Mouse (Mus musculus): ENCODE measurements around the gene Nmrk2. TPM values are rescaled to one million over a fixed set of nuclear protein-coding genes. Genes with fewer than 3 reads are reported as not detected.
"Not testable (repeated sequence)": the region's sequence is repeated elsewhere in the genome, so short reads cannot be mapped to it uniquely, and the experiment has no call there.

Gene Nmrk2
- polyA plus RNA-seq, 1 experiment from 2014 or later = not detected

DNA sequence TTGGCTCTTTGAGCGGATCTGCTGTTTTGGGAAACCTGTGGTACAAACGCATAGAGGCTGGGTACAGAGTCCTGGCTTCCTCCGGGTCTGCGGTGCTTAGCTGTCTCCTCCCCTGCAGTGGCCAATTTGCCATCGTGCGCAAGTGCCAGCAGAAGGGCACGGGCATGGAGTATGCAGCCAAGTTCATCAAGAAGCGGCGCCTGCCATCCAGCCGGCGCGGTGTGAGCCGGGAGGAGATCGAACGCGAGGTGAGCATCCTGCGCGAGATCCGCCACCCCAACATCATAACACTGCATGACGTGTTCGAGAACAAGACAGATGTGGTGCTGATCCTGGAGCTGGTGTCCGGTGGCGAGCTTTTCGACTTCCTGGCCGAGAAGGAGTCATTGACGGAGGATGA lies 12.0 kb downstream of the Nmrk2 start:
- DNase-seq (ENCODE audit: low spot score) = no peak
- WGBS = 81% methylated on average over 26 of the region's 26 CpGs
- Histone ChIP-seq H3K27ac (replicated peaks; ENCODE audit: low read depth, low read length) (no peak overlapping the region), H3K9me3 (replicated peaks; ENCODE audit: control insufficient read depth, low read length) (no peaks in the 10 kb centered on the region), H3K4me3 (ENCODE audit: low read depth, low read length) (no peak overlapping the region), H3K27me3 (ENCODE audit: control insufficient read depth, insufficient read depth, low read length) (peaks cover 9% of the 10 kb centered on the region), H3K4me2 (ENCODE audit: low read depth, low read length) (no peak overlapping the region), H3K9ac (replicated peaks; ENCODE audit: low read length) (no peak overlapping the region), H3K36me3 (replicated peaks; ENCODE audit: control insufficient read depth, insufficient read depth, low read depth, low read length) (0 out of 2 replicates have a peak, but pooled peaks cover 3% of the 10 kb centered on the region), H3K4me1 (ENCODE audit: control insufficient read depth, insufficient read depth, low read length) (peaks cover 9% of the 10 kb centered on the region)
- no peak for ATAC-seq (replicated peaks; ENCODE audit: insufficient number of reproducible peaks, low FRiP score, low TSS enrichment, low read depth)

DNA sequence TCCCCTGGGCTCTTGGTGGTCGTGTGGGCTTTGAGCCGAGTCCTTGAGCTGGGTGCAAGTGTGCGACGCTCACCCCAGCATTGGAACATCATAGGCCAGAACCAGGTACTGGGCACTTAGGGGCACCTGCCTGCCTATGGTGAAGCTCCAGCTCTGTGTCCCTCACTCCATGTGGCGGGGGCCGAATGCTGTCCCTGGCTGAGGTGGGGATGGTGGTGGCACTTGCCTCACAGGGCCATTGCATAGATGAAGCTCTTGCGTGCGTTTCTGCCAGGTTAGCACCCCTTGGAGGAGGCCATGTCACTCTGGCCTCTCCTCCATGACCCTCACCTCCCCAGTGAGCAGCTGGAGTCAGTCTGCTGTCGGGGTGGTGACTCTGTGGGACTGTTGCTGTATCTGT lies 14.7 kb downstream of the Nmrk2 start:
- Histone ChIP-seq H3K4me1 (ENCODE audit: control insufficient read depth, insufficient read depth, low read length) (peaks cover 8% of the 10 kb centered on the region), H3K9me3 (replicated peaks; ENCODE audit: control insufficient read depth, low read length) (no peaks in the 10 kb centered on the region), H3K36me3 (replicated peaks; ENCODE audit: control insufficient read depth, insufficient read depth, low read depth, low read length) (0 out of 2 replicates have a peak, but pooled peaks cover 3% of the 10 kb centered on the region), H3K27me3 (ENCODE audit: control insufficient read depth, insufficient read depth, low read length) (no peaks in the 10 kb centered on the region), H3K27ac (replicated peaks; ENCODE audit: low read depth, low read length) (no peak overlapping the region), H3K4me3 (ENCODE audit: low read depth, low read length) (no peak overlapping the region), H3K9ac (replicated peaks; ENCODE audit: low read length) (no peak overlapping the region), H3K4me2 (ENCODE audit: low read depth, low read length) (no peak overlapping the region)
- WGBS = 91% methylated on average over 9 of the region's 9 CpGs
- no peak for ATAC-seq (replicated peaks; ENCODE audit: insufficient number of reproducible peaks, low FRiP score, low TSS enrichment, low read depth)
- no peak for DNase-seq (ENCODE audit: low spot score)

DNA sequence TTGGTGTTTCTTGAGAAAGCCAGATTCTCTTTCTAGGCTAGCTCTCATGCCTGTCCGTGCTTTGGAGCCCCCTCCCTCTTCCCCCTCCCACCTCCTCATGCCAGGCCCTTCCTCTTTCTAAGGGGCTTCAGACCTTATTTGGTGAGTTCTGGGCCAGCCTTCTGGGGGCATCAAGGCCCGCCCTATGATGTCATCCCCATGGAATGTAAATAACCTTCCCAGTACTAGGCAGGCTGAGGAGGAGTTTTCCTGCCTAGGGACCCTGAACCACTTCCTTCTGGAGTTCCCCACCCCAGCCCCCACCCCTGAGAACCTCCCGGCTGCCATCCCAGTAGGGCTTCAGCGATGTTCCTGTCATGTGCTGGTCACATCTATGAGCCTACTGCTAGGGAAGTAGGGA lies 17.1 kb downstream of the Nmrk2 start:
- peaks cover 21% of the 10 kb centered on the region for H3K36me3 ChIP-seq (replicated peaks; ENCODE audit: control insufficient read depth, insufficient read depth, low read depth, low read length)
- H3K4me3 ChIP-seq (ENCODE audit: low read depth, low read length) = no peak overlapping the region
- H3K27ac ChIP-seq (replicated peaks; ENCODE audit: low read depth, low read length) = no peak overlapping the region
- DNase-seq (ENCODE audit: low spot score) (peak; percentile 62), ATAC-seq (replicated peaks; ENCODE audit: insufficient number of reproducible peaks, low FRiP score, low TSS enrichment, low read depth) (no peak)
- H3K4me2 ChIP-seq (ENCODE audit: low read depth, low read length) = no peak overlapping the region
- peaks cover 8% of the 10 kb centered on the region for H3K4me1 ChIP-seq (ENCODE audit: control insufficient read depth, insufficient read depth, low read length)
- no peak overlapping the region for H3K9ac ChIP-seq (replicated peaks; ENCODE audit: low read length)
- no peaks in the 10 kb centered on the region for H3K9me3 ChIP-seq (replicated peaks; ENCODE audit: control insufficient read depth, low read length)
- no peaks in the 10 kb centered on the region for H3K27me3 ChIP-seq (ENCODE audit: control insufficient read depth, insufficient read depth, low read length)
- 45% methylated on average over 4 of the region's 4 CpGs for WGBS

DNA sequence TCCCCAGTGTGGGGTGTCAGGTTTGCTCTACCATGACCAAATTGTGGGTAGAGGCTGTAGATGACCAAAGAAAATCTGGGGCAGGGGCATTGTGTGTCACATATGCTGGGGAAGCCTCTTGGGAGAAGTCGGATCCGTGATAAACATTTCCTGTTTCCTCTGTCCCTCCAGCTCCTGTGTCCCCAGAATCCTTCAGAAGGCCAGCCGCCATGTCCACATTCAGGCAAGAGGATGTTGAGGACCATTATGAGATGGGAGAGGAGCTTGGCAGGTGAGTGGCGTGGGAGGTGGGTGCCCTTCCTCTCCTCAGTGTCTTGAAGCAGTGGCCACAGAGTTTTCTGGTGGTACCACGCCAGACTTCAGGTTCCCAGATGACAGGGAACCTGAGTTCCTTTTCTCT lies 18.0 kb downstream of the Nmrk2 start, which contains the start of gene 4930442H23Rik:
Gene 4930442H23Rik, minus strand, starts transcription at position 45 of the 400 bp plus-strand sequence.
- H3K4me2 ChIP-seq (ENCODE audit: low read depth, low read length) = peak within 1 kb of the TSS; percentile 66
- H3K9me3 ChIP-seq (replicated peaks; ENCODE audit: control insufficient read depth, low read length) = no peaks in the 10 kb centered on the region
- H3K4me1 ChIP-seq (ENCODE audit: control insufficient read depth, insufficient read depth, low read length) = peaks cover 8% of the 10 kb centered on the region
- H3K4me3 ChIP-seq (ENCODE audit: low read depth, low read length) = peak within 1 kb of the TSS; percentile 63
- peak within 1 kb of the TSS; percentile 68 for H3K9ac ChIP-seq (replicated peaks; ENCODE audit: low read length)
- WGBS = 82% methylated on average over 5 of the region's 5 CpGs
- DNase-seq (ENCODE audit: low spot score) = no peak
- 0 out of 2 replicates have a peak within 1 kb of the TSS, but pooled peaks have one; percentile 57 for H3K27ac ChIP-seq (replicated peaks; ENCODE audit: low read depth, low read length)
- ATAC-seq (replicated peaks; ENCODE audit: insufficient number of reproducible peaks, low FRiP score, low TSS enrichment, low read depth) = no peak
- peaks cover 28% of the 10 kb centered on the region for H3K36me3 ChIP-seq (replicated peaks; ENCODE audit: control insufficient read depth, insufficient read depth, low read depth, low read length)
- H3K27me3 ChIP-seq (ENCODE audit: control insufficient read depth, insufficient read depth, low read length) = no peaks in the 10 kb centered on the region

DNA sequence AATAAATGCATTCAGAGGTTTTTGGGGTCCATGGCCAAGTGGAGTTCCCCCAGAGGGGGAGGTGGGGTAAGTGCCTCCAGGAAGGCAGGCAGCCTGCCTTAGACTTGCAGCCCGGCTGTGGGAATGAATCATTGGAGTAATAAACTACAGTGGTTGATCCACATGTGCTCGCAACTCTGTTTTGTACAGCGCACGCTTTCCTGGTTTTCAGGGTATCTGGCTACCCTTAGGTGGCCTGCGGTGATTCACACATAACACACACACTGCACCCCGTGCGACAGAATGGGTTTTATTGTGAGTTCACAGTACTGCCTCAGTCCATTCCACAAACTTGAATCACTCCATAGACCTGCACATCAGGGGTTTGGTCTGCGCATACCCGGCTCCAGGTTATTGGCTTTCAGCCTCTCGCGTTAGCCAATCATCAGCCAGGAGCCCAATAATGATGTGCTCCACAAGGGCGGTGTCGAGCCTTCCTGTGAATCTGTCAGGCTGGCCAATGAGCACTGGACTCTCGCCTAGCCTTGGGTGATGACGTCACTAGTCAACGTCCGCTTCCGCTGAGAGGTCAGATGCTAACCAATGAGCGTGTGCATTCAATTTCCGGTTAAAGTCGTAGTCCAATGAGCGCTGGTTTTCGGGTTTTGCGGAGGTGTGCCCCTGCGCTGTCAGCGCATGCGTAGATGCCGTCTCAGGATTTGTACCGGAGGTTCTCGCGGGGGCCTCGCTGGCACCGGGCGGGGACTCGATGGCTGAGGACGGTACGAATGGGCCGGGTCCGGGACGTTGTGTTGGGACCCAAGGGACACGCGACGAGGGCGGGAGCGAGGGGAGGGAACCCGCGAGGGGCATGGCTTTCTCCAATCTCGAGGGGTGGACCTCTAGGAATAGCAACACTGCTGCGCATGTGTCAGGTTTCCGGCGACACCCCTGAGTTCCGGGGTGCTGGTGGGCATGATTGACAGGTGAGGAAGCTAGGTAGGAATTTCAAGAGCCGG lies 19.2 kb downstream of the Nmrk2 start, which contains the start of gene Dapk3:
Gene Dapk3, plus strand, starts transcription at position 670 of the 998 bp plus-strand sequence.
- Histone ChIP-seq H3K36me3 (replicated peaks; ENCODE audit: control insufficient read depth, insufficient read depth, low read depth, low read length) (peaks cover 38% of the 10 kb centered on the region), H3K9ac (replicated peaks; ENCODE audit: low read length) (peak within 1 kb of the TSS; percentile 68), H3K9me3 (replicated peaks; ENCODE audit: control insufficient read depth, low read length) (no peaks in the 10 kb centered on the region), H3K4me2 (ENCODE audit: low read depth, low read length) (peak within 1 kb of the TSS; percentile 66), H3K27ac (replicated peaks; ENCODE audit: low read depth, low read length) (0 out of 2 replicates have a peak within 1 kb of the TSS, but pooled peaks have one; percentile 57), H3K27me3 (ENCODE audit: control insufficient read depth, insufficient read depth, low read length) (no peaks in the 10 kb centered on the region), H3K4me3 (ENCODE audit: low read depth, low read length) (peak within 1 kb of the TSS; percentile 63), H3K4me1 (ENCODE audit: control insufficient read depth, insufficient read depth, low read length) (peaks cover 10% of the 10 kb centered on the region)
- WGBS = 6% methylated on average over 53 of the region's 53 CpGs
- DNase-seq (ENCODE audit: low spot score) (peak; percentile 100), ATAC-seq (replicated peaks; ENCODE audit: insufficient number of reproducible peaks, low FRiP score, low TSS enrichment, low read depth) (peak; percentile 92)

DNA sequence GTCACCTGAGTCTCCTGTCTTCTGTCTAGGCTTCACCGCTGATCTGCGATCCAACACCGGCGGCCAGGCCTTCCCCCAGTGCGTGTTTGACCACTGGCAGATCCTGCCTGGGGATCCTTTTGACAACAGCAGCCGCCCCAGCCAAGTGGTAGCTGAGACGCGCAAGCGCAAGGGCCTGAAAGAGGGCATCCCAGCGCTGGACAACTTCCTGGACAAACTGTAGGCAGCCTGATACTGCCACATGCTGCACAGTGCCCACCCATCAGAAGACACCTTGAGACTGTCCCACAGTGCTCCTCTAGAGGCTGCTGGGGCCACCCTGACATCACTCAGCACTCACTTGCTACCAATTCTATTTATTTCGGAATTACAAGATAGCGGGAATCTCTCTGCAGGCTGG lies 20.0 kb downstream of the Nmrk2 start:
- not testable (repeated sequence) for DNase-seq (ENCODE audit: low spot score); H3K27ac ChIP-seq (replicated peaks; ENCODE audit: low read depth, low read length); H3K4me2 ChIP-seq (ENCODE audit: low read depth, low read length); H3K9me3 ChIP-seq (replicated peaks; ENCODE audit: control insufficient read depth, low read length); ATAC-seq (replicated peaks; ENCODE audit: insufficient number of reproducible peaks, low FRiP score, low TSS enrichment, low read depth); H3K27me3 ChIP-seq (ENCODE audit: control insufficient read depth, insufficient read depth, low read length); H3K9ac ChIP-seq (replicated peaks; ENCODE audit: low read length); H3K4me3 ChIP-seq (ENCODE audit: low read depth, low read length)
- Histone ChIP-seq H3K36me3 (replicated peaks; ENCODE audit: control insufficient read depth, insufficient read depth, low read depth, low read length) (peaks cover 40% of the 10 kb centered on the region), H3K4me1 (ENCODE audit: control insufficient read depth, insufficient read depth, low read length) (peaks cover 10% of the 10 kb centered on the region)
- WGBS = 79% methylated on average over 12 of the region's 12 CpGs

DNA sequence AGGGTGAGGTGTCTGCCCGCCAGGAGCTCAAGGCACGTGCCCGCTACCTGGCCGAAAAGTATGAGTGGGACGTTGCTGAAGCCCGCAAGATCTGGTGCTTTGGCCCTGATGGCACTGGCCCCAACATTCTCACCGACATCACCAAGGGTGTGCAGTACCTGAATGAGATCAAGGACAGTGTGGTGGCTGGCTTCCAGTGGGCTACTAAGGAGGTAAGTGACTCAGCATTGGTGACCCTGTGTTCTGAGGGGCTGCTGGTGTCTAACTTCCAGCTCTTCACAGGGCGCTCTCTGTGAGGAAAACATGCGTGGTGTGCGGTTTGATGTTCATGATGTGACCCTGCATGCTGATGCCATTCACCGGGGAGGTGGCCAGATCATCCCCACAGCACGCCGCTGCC lies 20.9 kb downstream of the Nmrk2 start:
- H3K36me3 ChIP-seq (replicated peaks; ENCODE audit: control insufficient read depth, insufficient read depth, low read depth, low read length) = peaks cover 40% of the 10 kb centered on the region
- H3K9me3 ChIP-seq (replicated peaks; ENCODE audit: control insufficient read depth, low read length) = no peaks in the 10 kb centered on the region
- no peaks in the 10 kb centered on the region for H3K27me3 ChIP-seq (ENCODE audit: control insufficient read depth, insufficient read depth, low read length)
- 89% methylated on average over 13 of the region's 13 CpGs for WGBS
- no peak overlapping the region for H3K4me2 ChIP-seq (ENCODE audit: low read depth, low read length)
- DNase-seq (ENCODE audit: low spot score) (no peak), ATAC-seq (replicated peaks; ENCODE audit: insufficient number of reproducible peaks, low FRiP score, low TSS enrichment, low read depth) (no peak)
- H3K27ac ChIP-seq (replicated peaks; ENCODE audit: low read depth, low read length) = no peak overlapping the region
- peaks cover 10% of the 10 kb centered on the region for H3K4me1 ChIP-seq (ENCODE audit: control insufficient read depth, insufficient read depth, low read length)
- H3K9ac ChIP-seq (replicated peaks; ENCODE audit: low read length) = no peak overlapping the region
- H3K4me3 ChIP-seq (ENCODE audit: low read depth, low read length) = no peak overlapping the region

Measured in embryonic facial prominence, embryonic 11.5 days (tissue).